Mouse (Mus musculus) CH12.LX (cell line): Measurements from ENCODE around the gene Klk1b9. TPM values are rescaled to one million over a fixed set of nuclear protein-coding genes. Genes with fewer than 3 reads are reported as not detected.
"Not testable (repeated sequence)": the region's sequence is repeated elsewhere in the genome, so short reads cannot be mapped to it uniquely, and the experiment has no call there.

ENCODE experiments used
- DNase-seq: peaks from one replicate; pipeline ENCODE4 v3.0.0-alpha.2; 2013; ENCODE audit errors: extremely low read depth
- H3K27ac ChIP-seq: 2 replicates; pipeline ENCODE4 v1.5.1; 2012; ENCODE audit warnings: low read depth, mild to moderate bottlenecking, control low read depth, moderate library complexity; ENCODE audit not compliant: insufficient read depth
- H3K27me3 ChIP-seq: replicated peaks from 2 replicates; pipeline ENCODE3; 2012; ENCODE audit warnings: inconsistent platforms
- H3K36me3 ChIP-seq, 2 experiments: replicated peaks in 1 of 2; 2 replicates each; pipeline versions ENCODE3 to v1.6.1; 2012; ENCODE audit warnings: inconsistent platforms in 1 of 2, low read length in 1 of 2, mild to moderate bottlenecking in 1 of 2, mixed read lengths in 1 of 2, moderate library complexity in 1 of 2; ENCODE audit not compliant: control insufficient read depth in 1 of 2, insufficient read depth in 1 of 2
- H3K4me1 ChIP-seq, 2 experiments: 2 replicates each; pipeline ENCODE4 v1.6.1; 2012; ENCODE audit warnings: inconsistent platforms in 1 of 2, moderate library complexity in 1 of 2; ENCODE audit not compliant: insufficient read depth in 2 of 2, control insufficient read depth in 1 of 2
- H3K4me2 ChIP-seq: 2 replicates; pipeline ENCODE4 v1.6.1; 2012; ENCODE audit warnings: low read depth, mild to moderate bottlenecking, control low read depth; ENCODE audit not compliant: poor library complexity, insufficient read depth, severe bottlenecking
- H3K4me3 ChIP-seq, 3 experiments: fragments of 150-350 bp in 1 of 3; sonication (generic) in 1 of 3; replicated peaks in 1 of 3; 2 replicates each; pipeline versions ENCODE3 to v1.5.1; 2011 to 2012; ENCODE audit warnings: low read depth in 2 of 3, low read length in 2 of 3, mild to moderate bottlenecking in 2 of 3, moderate library complexity in 2 of 3, control low read depth in 1 of 3, improper control_type of control experiment in 1 of 3, inconsistent platforms in 1 of 3, mixed read lengths in 1 of 3; ENCODE audit not compliant: poor library complexity in 1 of 3
- H3K79me2 ChIP-seq: replicated peaks from 2 replicates; pipeline ENCODE4 v1.6.1; 2012; ENCODE audit warnings: mild to moderate bottlenecking, moderate library complexity; ENCODE audit not compliant: control insufficient read depth, poor library complexity, insufficient read depth, severe bottlenecking; ENCODE audit errors: extremely low read depth
- H3K9ac ChIP-seq: 2 replicates; pipeline ENCODE4 v1.6.1; 2012; ENCODE audit warnings: low read depth, mild to moderate bottlenecking, control low read depth, moderate library complexity; ENCODE audit not compliant: insufficient read depth
- H3K9me3 ChIP-seq: replicated peaks from 2 replicates; pipeline ENCODE3; 2012; ENCODE audit warnings: low read length, inconsistent platforms, mixed read lengths
- BHLHE40 ChIP-seq: IDR thresholded peaks from 2 replicates; pipeline ENCODE4 v1.6.1; 2011; ENCODE audit warnings: mild to moderate bottlenecking, low read depth, low read length, improper control_type of control experiment
- CHD2 ChIP-seq: IDR thresholded peaks from 2 replicates; pipeline ENCODE4 v1.6.1; 2011; ENCODE audit warnings: low read length, improper control_type of control experiment
- GABPA ChIP-seq: IDR thresholded peaks from 2 replicates; pipeline ENCODE4 v1.6.1; 2012; ENCODE audit warnings: low read depth, low read length, improper control_type of control experiment, inconsistent platforms; ENCODE audit not compliant: insufficient replicate concordance
- HCFC1 ChIP-seq: IDR thresholded peaks from 2 replicates; pipeline ENCODE4 v1.6.1; 2012; ENCODE audit warnings: low read depth, mild to moderate bottlenecking, inconsistent platforms, low read length, improper control_type of control experiment
- JUND ChIP-seq: conservative IDR thresholded peaks from 2 replicates; pipeline ENCODE4 v1.6.1; 2011; ENCODE audit warnings: low read depth, low read length, improper control_type of control experiment
- KAT2A ChIP-seq: IDR thresholded peaks from 2 replicates; pipeline ENCODE4 v1.6.1; 2012; ENCODE audit warnings: low read length, improper control_type of control experiment, inconsistent platforms; ENCODE audit not compliant: insufficient replicate concordance
- MAFK ChIP-seq: IDR thresholded peaks from 2 replicates; pipeline ENCODE4 v1.6.1; 2011; ENCODE audit warnings: low read length, improper control_type of control experiment; ENCODE audit not compliant: insufficient replicate concordance
- MAX ChIP-seq: IDR thresholded peaks from 2 replicates; pipeline ENCODE4 v1.6.1; 2011; ENCODE audit warnings: low read length, improper control_type of control experiment
- MXI1 ChIP-seq: IDR thresholded peaks from 2 replicates; pipeline ENCODE4 v1.6.1; 2011; ENCODE audit warnings: mild to moderate bottlenecking, low read depth, low read length, improper control_type of control experiment
- MYC ChIP-seq: IDR thresholded peaks from 2 replicates; pipeline ENCODE4 v1.6.1; 2011; ENCODE audit warnings: low read depth, mild to moderate bottlenecking, improper control_type of control experiment, low read length
- RAD21 ChIP-seq: IDR thresholded peaks from 2 replicates; pipeline ENCODE4 v1.6.1; 2011; ENCODE audit warnings: low read depth, mild to moderate bottlenecking, low read length, improper control_type of control experiment, moderate library complexity
- RCOR1 ChIP-seq: conservative IDR thresholded peaks from 2 replicates; pipeline ENCODE4 v1.6.1; 2012; ENCODE audit warnings: low read depth, mild to moderate bottlenecking, inconsistent platforms, low read length, improper control_type of control experiment
- SMC3 ChIP-seq: IDR thresholded peaks from 2 replicates; pipeline ENCODE4 v1.6.1; 2011; ENCODE audit warnings: low read depth, low read length, improper control_type of control experiment
- TBP ChIP-seq: conservative IDR thresholded peaks from 2 replicates; pipeline ENCODE4 v1.6.1; 2011; ENCODE audit warnings: low read depth, low read length, improper control_type of control experiment
- TCF12 ChIP-seq: IDR thresholded peaks from 2 replicates; pipeline ENCODE4 v1.6.1; 2014; ENCODE audit warnings: low read depth, mild to moderate bottlenecking, inconsistent platforms, low read length, improper control_type of control experiment
- USF2 ChIP-seq: conservative IDR thresholded peaks from 2 replicates; pipeline ENCODE4 v1.6.1; 2011; ENCODE audit warnings: low read depth, low read length, improper control_type of control experiment
- ZC3H11A ChIP-seq: IDR thresholded peaks from 2 replicates; pipeline ENCODE4 v1.6.1; 2012; ENCODE audit warnings: low read depth, mild to moderate bottlenecking, inconsistent platforms, low read length, improper control_type of control experiment
- ZKSCAN1 ChIP-seq: IDR thresholded peaks from 2 replicates; pipeline ENCODE4 v1.6.1; 2012; ENCODE audit warnings: low read depth, inconsistent platforms, low read length, improper control_type of control experiment, borderline replicate concordance
- ZNF384 ChIP-seq: IDR thresholded peaks from 2 replicates; pipeline ENCODE4 v1.6.1; 2012; ENCODE audit warnings: low read depth, low read length, improper control_type of control experiment, inconsistent platforms
- dilution Hi-C: fragments of 300-500 bp; cut with MboI; formaldehyde crosslinking; loops from 2 replicates; pipeline ENCODE4 v1.14.3; 2020; ENCODE audit warnings: low sequenced_read_pairs; ENCODE audit not compliant: extremely low pct_unique_long_range_greater_than_20kb, extremely low pct_ligation_motif_present
- in situ Hi-C: fragments of 300-500 bp; cut with MboI; formaldehyde crosslinking; loops from 3 replicates; pipeline ENCODE4 v1.14.3; 2019; ENCODE audit warnings: low sequenced_read_pairs, low pct_ligation_motif_present, low pct_unique_long_range_greater_than_20kb, mixed read lengths
- polyA plus RNA-seq: library from polyadenylated mRNA; unstranded; fragments of >175 nt; gene quantifications from 2 replicates; pipeline ENCODE4 v1.2.1, GENCODE M21; 2012; ENCODE audit warnings: low read depth; ENCODE audit not compliant: insufficient read length
- total RNA-seq, 2 experiments: library from RNA; depleted of rRNA; stranded (reverse); fragments of 300-350 nt in 1 of 2; fragments of >200 nt in 1 of 2; gene quantifications; 2 replicates each; pipeline ENCODE4 v1.2.3; 2012 to 2014

Klk1b9 gene
- total and polyA plus RNA-seq, 3 experiments = not detected

DNA sequence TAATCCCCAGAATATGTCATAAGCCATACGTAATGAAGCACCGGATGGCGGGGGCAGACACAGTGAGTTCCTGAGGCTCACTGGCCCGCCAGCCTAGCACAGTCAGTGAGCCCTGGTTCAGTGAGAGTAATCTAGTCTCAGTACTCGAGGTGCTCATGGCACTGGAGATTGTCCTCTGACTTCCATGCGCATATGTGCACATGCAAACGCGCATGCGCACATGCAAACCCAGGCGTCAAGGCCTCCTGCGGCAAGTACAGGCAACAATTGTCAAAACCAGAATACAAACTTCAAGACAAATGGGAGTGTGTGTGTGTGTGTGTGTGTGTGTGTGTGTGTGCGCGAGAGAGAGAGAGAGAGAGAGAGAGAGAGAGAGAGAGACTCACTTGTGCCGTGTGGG lies 39.3 kb upstream of the Klk1b9 start:
- Histone ChIP-seq H3K79me2 (no peaks in the 10 kb centered on the region), H3K9ac (no peak overlapping the region), H3K36me3 (no peaks in the 10 kb centered on the region), H3K27me3 (peaks cover 41% of the 10 kb centered on the region), H3K4me3 (no peak overlapping the region), H3K9me3 (no peaks in the 10 kb centered on the region), H3K27ac (no peak overlapping the region), H3K4me1 (no peaks in the 10 kb centered on the region), H3K4me2 (no peak overlapping the region)
- TF ChIP-seq RAD21 (no peak), KAT2A (no peak), JUND (no peak), MYC (no peak), HCFC1 (no peak), GABPA (no peak)
- no peak for DNase-seq
- dilution Hi-C loops = no loop called here
- in situ Hi-C loops = loop anchor here (10.0 kb wide), 1 partner anchor 288 kb away; the partner anchor contains the start of gene Klk1

- H3K4me3 ChIP-seq, in situ Hi-C loops, dilution Hi-C loops, H3K27ac ChIP-seq, H3K9me3 ChIP-seq, H3K36me3 ChIP-seq, H3K9ac ChIP-seq, DNase-seq, H3K79me2 ChIP-seq, H3K4me1 ChIP-seq, H3K4me2 ChIP-seq: not testable (repeated sequence)
- H3K27me3 ChIP-seq = peaks cover 11% of the 10 kb centered on the region
Measured at GRCm38 (mm10) chr7:43942293-43942692, 33.6 kb upstream of the Klk1b9 start.

DNA sequence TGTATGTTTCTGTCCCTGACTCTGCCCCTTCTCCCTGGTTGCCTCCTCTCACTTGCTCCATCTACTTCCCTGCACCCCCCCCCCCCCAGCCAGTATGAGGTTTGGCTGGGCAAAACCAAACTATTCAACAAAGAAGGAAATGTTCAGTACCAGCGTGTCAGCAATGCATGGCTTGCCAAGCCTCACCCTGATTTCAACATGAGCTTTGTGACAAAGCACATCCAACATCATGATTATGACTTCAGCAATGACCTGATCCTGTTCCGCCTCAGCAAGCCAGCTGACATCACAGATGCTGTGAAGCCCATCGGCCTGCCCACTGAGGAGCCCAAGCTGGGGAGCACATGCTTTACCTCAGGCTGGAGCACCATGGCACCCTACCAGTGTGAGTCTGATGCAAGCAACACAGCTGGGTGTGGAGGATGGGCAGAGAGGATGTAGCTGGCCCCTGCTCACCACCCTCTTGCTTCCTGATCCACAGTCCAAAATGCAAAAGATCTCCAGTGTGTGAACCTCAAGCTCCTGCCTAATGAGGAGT lies 31.1 kb upstream of the Klk1b9 start:
- no peaks in the 10 kb centered on the region for H3K4me1 ChIP-seq
- no peak for DNase-seq
- no peak overlapping the region for H3K9ac ChIP-seq
- dilution Hi-C loops (no loop called here), in situ Hi-C loops (no loop called here)
- H3K4me3 ChIP-seq = no peak overlapping the region
- no peak overlapping the region for H3K4me2 ChIP-seq
- no peaks in the 10 kb centered on the region for H3K79me2 ChIP-seq
- H3K27me3 ChIP-seq = peaks cover 1% of the 10 kb centered on the region
- peaks cover 2% of the 10 kb centered on the region for H3K9me3 ChIP-seq
- H3K27ac ChIP-seq = no peak overlapping the region
- no peak for TF ChIP-seq RAD21
- no peak for TF ChIP-seq USF2
- TF ChIP-seq JUND = no peak
- TF ChIP-seq CHD2 = no peak
- TF ChIP-seq ZNF384 = no peak
- no peak for TF ChIP-seq BHLHE40
- no peak for TF ChIP-seq TBP
- TF ChIP-seq TCF12 = no peak
- no peak for TF ChIP-seq ZC3H11A
- no peak for TF ChIP-seq SMC3
- no peak for TF ChIP-seq HCFC1
- TF ChIP-seq MAX = no peak
- no peak for TF ChIP-seq ZKSCAN1
- no peak for TF ChIP-seq RCOR1
- TF ChIP-seq GABPA = no peak
- no peak for TF ChIP-seq MAFK
- no peak for TF ChIP-seq MYC
- TF ChIP-seq MXI1 = no peak
- TF ChIP-seq, all 38 proteins: peak for 0
- H3K36me3 ChIP-seq = no peaks in the 10 kb centered on the region
